ENCODE assay signal across 13 mouse cellular contexts in genomic region chr12:8811894-8812560, GRCm38 (mm10). TPM values are rescaled to one million over a fixed set of nuclear protein-coding genes. Genes with fewer than 3 reads are reported as not detected.
DNase-seq lines count a peak whose midpoint lies in the region; ATAC-seq lines count a peak whose summit lies in the region.
"Had no signal": no experiment of that assay in that cellular context is flagged by ENCODE, and none has a peak within 500 bp of the region (broad histone marks: within the 10 kb centered on the region; RNA-seq: fewer than 3 reads in every experiment).

No protein-coding gene starts in this region.

- no peaks in the 10 kb centered on the region for H3K27me3 ChIP-seq in forebrain, embryonic 10.5 days (ENCODE audit: poor library complexity, severe bottlenecking)
- H3K27me3 ChIP-seq in forebrain, embryonic 13.5 days = no peaks in the 10 kb centered on the region
- H3K27me3 ChIP-seq in liver, embryonic 16.5 days (ENCODE audit: control insufficient read depth, insufficient read depth, low read depth, low read length) = no peaks in the 10 kb centered on the region
- no peaks in the 10 kb centered on the region for H3K27me3 ChIP-seq in lung, embryonic 16.5 days (ENCODE audit: control insufficient read depth, insufficient read depth, low read depth, low read length)
- no peaks in the 10 kb centered on the region for H3K27me3 ChIP-seq in stomach, embryonic 16.5 days (ENCODE audit: control insufficient read depth, insufficient read depth, low read length)
- H3K27me3 ChIP-seq: CH12.LX; limb, embryonic 13.5 days had no signal

- no peak overlapping the region for H3K4me2 ChIP-seq in forebrain, embryonic 13.5 days
- H3K4me2 ChIP-seq in liver, embryonic 16.5 days (ENCODE audit: low read depth, low read length) = no peak overlapping the region
- no peak overlapping the region for H3K4me2 ChIP-seq in lung, embryonic 16.5 days (ENCODE audit: low read depth, low read length)
- H3K4me2 ChIP-seq in stomach, embryonic 16.5 days (ENCODE audit: low read depth, low read length) = no peak overlapping the region
- H3K4me2 ChIP-seq: limb, embryonic 13.5 days had no signal

- WGBS in forebrain, embryonic 10.5 days = 84% methylated on average over 5 of the region's 5 CpGs
- WGBS in forebrain, embryonic 13.5 days = 88% methylated on average over 5 of the region's 5 CpGs
- WGBS in liver, embryonic 16.5 days (ENCODE audit: insufficient replicate concordance) = 64% methylated on average over 5 of the region's 5 CpGs
- WGBS in lung, embryonic 16.5 days = 67% methylated on average over 5 of the region's 5 CpGs
- WGBS in stomach, embryonic 16.5 days = 70% methylated on average over 5 of the region's 5 CpGs

- ATAC-seq in forebrain, embryonic 13.5 days = no peak
- ATAC-seq in liver, embryonic 16.5 days (ENCODE audit: low read depth) = no peak
- ATAC-seq in lung, embryonic 16.5 days (ENCODE audit: low read depth) = peak; percentile 53
- no peak for ATAC-seq in stomach, embryonic 16.5 days (ENCODE audit: insufficient read depth, low FRiP score)
- ATAC-seq: forebrain, embryonic 14.5 days; inflammation-experienced regulatory T-cells, adult 6 months had no signal

- H3K9ac ChIP-seq in forebrain, embryonic 13.5 days = no peak overlapping the region
- H3K9ac ChIP-seq in liver, embryonic 16.5 days (ENCODE audit: low read depth, low read length) = no peak overlapping the region
- H3K9ac ChIP-seq in lung, embryonic 16.5 days (ENCODE audit: low read length) = no peak overlapping the region
- H3K9ac ChIP-seq in stomach, embryonic 16.5 days (ENCODE audit: low read length) = peak overlapping the region; percentile 3; the same call in 1 of the 2 replicates
- H3K9ac ChIP-seq: limb, embryonic 13.5 days had no signal

- DNase-seq in forebrain, embryonic 10.5 days (ENCODE audit: extremely low spot score, low spot score) = no peak
- DNase-seq in liver (no peak), adipocyte (ENCODE audit: low spot score) (no peak)
- no peak for DNase-seq in urinary bladder, postnatal 25 days (ENCODE audit: low spot score)
- DNase-seq: midbrain, embryonic 14.5 days had no signal

- no peaks in the 10 kb centered on the region for H3K9me3 ChIP-seq in forebrain, embryonic 10.5 days
- no peaks in the 10 kb centered on the region for H3K9me3 ChIP-seq in forebrain, embryonic 13.5 days (replicated peaks)
- no peaks in the 10 kb centered on the region for H3K9me3 ChIP-seq in liver, embryonic 16.5 days (replicated peaks; ENCODE audit: control insufficient read depth, low read length)
- H3K9me3 ChIP-seq in lung, embryonic 16.5 days (ENCODE audit: control insufficient read depth, low read length) = no peaks in the 10 kb centered on the region
- H3K9me3 ChIP-seq in stomach, embryonic 16.5 days (replicated peaks; ENCODE audit: control insufficient read depth, low read length) = no peaks in the 10 kb centered on the region
- H3K9me3 ChIP-seq: limb, embryonic 13.5 days had no signal

- H3K27ac ChIP-seq in forebrain, embryonic 10.5 days = 0 out of 2 replicates have a peak overlapping the region, but pooled peaks have one; percentile 13
- no peak overlapping the region for H3K27ac ChIP-seq in forebrain, embryonic 13.5 days
- peak overlapping the region; percentile 15; the same call in 1 of the 2 replicates for H3K27ac ChIP-seq in liver, embryonic 16.5 days (ENCODE audit: low read length)
- peak overlapping the region; percentile 82 for H3K27ac ChIP-seq in lung, embryonic 16.5 days (ENCODE audit: low read length)
- peak overlapping the region; percentile 80 for H3K27ac ChIP-seq in stomach, embryonic 16.5 days (ENCODE audit: low read length)
- H3K27ac ChIP-seq: limb, embryonic 13.5 days had no signal

- H3K36me3 ChIP-seq in forebrain, embryonic 10.5 days (replicated peaks) = no peaks in the 10 kb centered on the region
- no peaks in the 10 kb centered on the region for H3K36me3 ChIP-seq in forebrain, embryonic 13.5 days (ENCODE audit: poor library complexity, severe bottlenecking)
- no peaks in the 10 kb centered on the region for H3K36me3 ChIP-seq in liver, embryonic 16.5 days (ENCODE audit: control insufficient read depth, insufficient read depth)
- H3K36me3 ChIP-seq in lung, embryonic 16.5 days (ENCODE audit: control insufficient read depth, insufficient read depth, low read length) = no peaks in the 10 kb centered on the region
- H3K36me3 ChIP-seq in stomach, embryonic 16.5 days (ENCODE audit: control insufficient read depth, insufficient read depth, low read length) = no peaks in the 10 kb centered on the region
- H3K36me3 ChIP-seq: limb, embryonic 13.5 days had no signal

- no peaks in the 10 kb centered on the region for H3K4me1 ChIP-seq in forebrain, embryonic 10.5 days
- H3K4me1 ChIP-seq in forebrain, embryonic 13.5 days = no peaks in the 10 kb centered on the region
- H3K4me1 ChIP-seq in liver, embryonic 16.5 days (ENCODE audit: control insufficient read depth, low read depth, low read length) = peaks cover 3% of the 10 kb centered on the region; the same call in 1 of the 2 replicates
- peaks cover 18% of the 10 kb centered on the region for H3K4me1 ChIP-seq in lung, embryonic 16.5 days (replicated peaks; ENCODE audit: control insufficient read depth, insufficient read depth, low read length)
- peaks cover 13% of the 10 kb centered on the region for H3K4me1 ChIP-seq in stomach, embryonic 16.5 days (ENCODE audit: control insufficient read depth, insufficient read depth, low read length)

- no peak overlapping the region for H3K4me3 ChIP-seq in forebrain, embryonic 10.5 days
- no peak overlapping the region for H3K4me3 ChIP-seq in forebrain, embryonic 13.5 days
- H3K4me3 ChIP-seq in liver, embryonic 16.5 days (ENCODE audit: low read depth, low read length) = no peak overlapping the region
- H3K4me3 ChIP-seq in lung, embryonic 16.5 days (ENCODE audit: low read length) = no peak overlapping the region
- H3K4me3 ChIP-seq in stomach, embryonic 16.5 days (replicated peaks; ENCODE audit: low read length) = no peak overlapping the region
- H3K4me3 ChIP-seq: limb, embryonic 13.5 days had no signal

RNA-seq across cellular contexts. Expression of gene Sdc1, which starts 40.9 kb away (rescaled TPM):
- 133 and 140 TPM in 2 replicates for polyA plus RNA-seq in forebrain, embryonic 10.5 days (2016; fragmentation: Nextera tagmentation; extraction: Ambion mirVana)
- polyA plus RNA-seq in forebrain, embryonic 13.5 days (2015; fragmentation: Nextera tagmentation; extraction: Ambion mirVana) = 38.2 and 43.4 TPM in 2 replicates
- polyA plus RNA-seq in liver, embryonic 16.5 days (2015; fragmentation: Nextera tagmentation; extraction: Ambion mirVana) = 24.8 and 25.6 TPM in 2 replicates
- 166 and 170 TPM in 2 replicates for polyA plus RNA-seq in lung, embryonic 16.5 days (2015; fragmentation: Nextera tagmentation; extraction: Ambion mirVana)
- 181 and 205 TPM in 2 replicates for polyA plus RNA-seq in stomach, embryonic 16.5 days (2015; fragmentation: Nextera tagmentation; extraction: Ambion mirVana)
